Mouse (Mus musculus) forebrain, embryonic 13.5 days (tissue): ENCODE data around the gene Gm9747. TPM values are rescaled to one million over a fixed set of nuclear protein-coding genes. Genes with fewer than 3 reads are reported as not detected.

Experiments used
- polyA plus RNA-seq: library from polyadenylated mRNA; unstranded; fragments of >200 nt; fragmentation: Nextera tagmentation; extraction: Ambion mirVana; gene quantifications from 2 replicates; pipeline ENCODE4 v1.2.1, GENCODE M21; 2015

Gene Gm9747
- polyA plus RNA-seq, 1 experiment from 2014 or later, result 25.9 TPM

Other genes starting within 250 kb of the Gm9747 start
- gene Irs1, start 58.3 kb downstream of the Gm9747 start, polyA plus RNA-seq, result 9.0 and 10.7 TPM in 2 replicates
- 5.7 and 6.3 TPM in 2 replicates for gene Rhbdd1, start 83.3 kb downstream of the Gm9747 start, polyA plus RNA-seq